Mouse (Mus musculus): ENCODE measurements around the gene Shb. TPM values are rescaled to one million over a fixed set of nuclear protein-coding genes. Genes with fewer than 3 reads are reported as not detected.
"Not testable (repeated sequence)": the region's sequence is repeated elsewhere in the genome, so short reads cannot be mapped to it uniquely, and the experiment has no call there.

Shb gene
- total RNA-seq, 2 experiments from 2014 or later: 23.0 to 25.6 TPM

GRCm38 (mm10) chr4:45404086-45404485 lies 128.2 kb downstream of the Shb start:
- no peak for DNase-seq
- intact Hi-C loops (cut with DNase I): no loop called here

DNA sequence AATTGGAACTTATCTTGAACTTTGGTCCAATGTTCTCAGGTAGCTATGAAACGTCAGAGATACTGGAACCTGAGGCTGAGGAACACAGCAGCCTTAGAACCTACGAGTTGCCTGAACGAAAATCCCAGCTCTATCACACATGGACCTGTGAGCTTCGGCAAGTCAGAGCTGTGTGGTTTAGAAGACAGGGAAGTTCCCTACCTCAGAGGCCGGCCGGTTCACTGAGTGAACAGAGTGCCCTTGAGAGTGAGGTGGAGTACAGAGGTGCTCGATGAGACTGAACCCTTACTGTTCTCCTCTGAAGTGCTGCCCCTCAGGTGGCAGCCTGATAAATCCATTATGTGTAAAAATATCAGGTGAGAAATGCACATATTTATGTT lies 128.8 kb downstream of the Shb start:
- intact Hi-C loops (cut with DNase I): no loop called here
- no peak for DNase-seq

- intact Hi-C loops (cut with DNase I): no loop called here
- DNase-seq: no peak
These were observed 129.3 kb downstream of the Shb start for GRCm38 (mm10) chr4:45402878-45403498.

DNA sequence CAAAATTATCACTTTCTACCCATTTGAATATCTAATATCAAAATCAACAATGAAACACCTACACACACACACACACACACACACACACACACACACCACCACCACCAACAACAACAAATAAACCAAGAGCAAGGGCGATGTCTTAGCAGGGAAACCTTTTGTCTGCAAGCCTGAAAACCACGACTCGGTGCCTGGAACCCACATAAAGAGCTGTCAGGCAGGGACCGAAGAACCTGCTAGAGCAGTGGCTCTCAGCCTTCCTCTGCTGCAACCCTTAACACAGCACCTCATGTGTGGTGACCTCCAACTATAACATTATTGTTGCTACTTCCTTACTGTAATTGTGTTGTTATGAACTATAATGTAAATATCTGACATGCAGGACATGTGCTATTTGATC lies 130.0 kb downstream of the Shb start:
- no peak for DNase-seq
- intact Hi-C loops (cut with DNase I): no loop called here

GRCm38 (mm10) chr4:45399421-45400210 lies 132.7 kb downstream of the Shb start:
- intact Hi-C loops (cut with DNase I): no loop called here
- DNase-seq: no peak

DNA sequence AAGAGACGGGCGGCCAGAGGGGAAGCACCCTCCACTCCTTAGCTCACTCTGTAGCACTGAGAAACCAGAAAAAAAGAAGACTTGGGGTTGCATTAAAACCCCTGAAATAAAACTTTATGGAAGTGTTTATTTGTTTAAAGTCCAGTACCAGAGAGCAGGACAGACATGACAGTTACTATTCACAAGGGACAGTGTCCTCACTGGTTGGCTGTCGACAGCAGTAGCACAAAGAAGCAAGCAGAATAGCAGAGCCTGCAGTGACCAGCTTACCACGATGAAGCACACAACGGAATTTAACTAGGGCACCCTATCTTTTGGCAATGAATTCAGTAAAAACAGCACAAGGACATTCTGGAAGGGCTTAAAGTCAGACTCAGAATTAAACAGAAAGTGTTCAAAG lies 134.0 kb downstream of the Shb start:
- intact Hi-C loops (cut with DNase I); DNase-seq: not testable (repeated sequence)

DNA sequence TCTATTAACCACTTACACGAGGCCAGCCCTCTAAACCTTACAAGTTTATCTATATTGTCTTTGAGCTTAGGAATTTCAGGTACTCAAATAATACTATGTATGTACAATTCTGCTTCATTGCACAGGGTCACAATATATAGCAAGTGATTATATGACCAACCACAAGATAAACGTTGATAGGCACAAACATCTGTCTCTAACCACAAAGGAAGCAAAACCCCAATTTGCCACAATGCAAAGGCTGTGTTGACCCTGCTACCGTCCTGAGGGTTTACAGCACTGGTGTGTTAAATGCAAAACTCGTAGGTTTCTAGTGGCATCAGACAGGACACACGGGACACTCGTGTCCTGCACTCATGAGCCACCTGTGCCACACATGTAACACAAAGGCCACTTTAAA lies 136.1 kb downstream of the Shb start:
- intact Hi-C loops (cut with DNase I); DNase-seq: not testable (repeated sequence)

GRCm38 (mm10) chr4:45393658-45394057 lies 138.6 kb downstream of the Shb start:
- intact Hi-C loops (cut with DNase I): no loop called here
- no peak for DNase-seq

DNA sequence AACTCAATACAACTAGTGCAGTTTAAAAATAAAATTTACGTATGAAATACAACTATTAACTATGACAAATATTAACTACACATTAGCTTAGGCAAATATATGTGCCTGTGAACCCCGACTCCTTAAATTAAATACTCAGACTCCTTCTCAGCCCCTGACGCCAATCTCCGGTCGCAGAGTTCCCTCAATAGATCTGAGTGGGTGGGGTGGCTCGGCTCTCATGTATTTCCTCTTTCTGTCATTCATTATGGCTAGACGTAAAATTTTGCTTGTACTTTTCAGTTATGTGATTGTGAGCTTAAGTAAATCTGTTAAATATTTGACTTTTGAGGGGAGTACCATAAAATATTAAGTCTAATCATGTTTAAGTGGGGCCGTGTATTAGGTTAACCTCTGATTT lies 139.3 kb downstream of the Shb start:
- intact Hi-C loops (cut with DNase I): no loop called here
- DNase-seq: no peak

GRCm38 (mm10) chr4:45392572-45392971 lies 139.7 kb downstream of the Shb start:
- intact Hi-C loops (cut with DNase I): no loop called here
- DNase-seq: no peak

GRCm38 (mm10) chr4:45392099-45392498 lies 140.2 kb downstream of the Shb start:
- DNase-seq: no peak
- intact Hi-C loops (cut with DNase I): no loop called here

DNA sequence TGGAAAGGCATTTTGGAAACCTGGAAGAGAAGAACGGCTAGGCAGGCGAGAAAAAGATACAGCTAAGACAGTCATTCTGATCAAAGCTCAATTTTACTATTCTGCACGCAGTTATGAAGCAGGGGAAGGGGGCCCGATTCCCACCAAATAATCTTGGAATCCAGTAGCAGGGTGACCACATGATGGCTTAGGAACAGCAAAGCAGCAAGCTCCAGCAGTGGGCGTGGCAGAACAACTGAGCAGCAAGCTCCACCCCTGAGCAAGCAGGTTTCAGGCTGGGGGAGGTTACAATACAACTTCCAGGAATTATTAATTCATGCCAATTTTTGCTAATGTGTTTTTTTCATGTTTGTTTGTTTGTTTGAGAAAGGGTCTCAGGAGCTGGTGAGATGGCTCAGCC lies 145.0 kb downstream of the Shb start:
- DNase-seq; intact Hi-C loops (cut with DNase I): not testable (repeated sequence)

GRCm38 (mm10) chr4:45382133-45382532 lies 150.1 kb downstream of the Shb start:
- intact Hi-C loops (cut with DNase I); DNase-seq: not testable (repeated sequence)

GRCm38 (mm10) chr4:45380903-45381580 lies 151.2 kb downstream of the Shb start:
- DNase-seq; intact Hi-C loops (cut with DNase I): not testable (repeated sequence)

DNA sequence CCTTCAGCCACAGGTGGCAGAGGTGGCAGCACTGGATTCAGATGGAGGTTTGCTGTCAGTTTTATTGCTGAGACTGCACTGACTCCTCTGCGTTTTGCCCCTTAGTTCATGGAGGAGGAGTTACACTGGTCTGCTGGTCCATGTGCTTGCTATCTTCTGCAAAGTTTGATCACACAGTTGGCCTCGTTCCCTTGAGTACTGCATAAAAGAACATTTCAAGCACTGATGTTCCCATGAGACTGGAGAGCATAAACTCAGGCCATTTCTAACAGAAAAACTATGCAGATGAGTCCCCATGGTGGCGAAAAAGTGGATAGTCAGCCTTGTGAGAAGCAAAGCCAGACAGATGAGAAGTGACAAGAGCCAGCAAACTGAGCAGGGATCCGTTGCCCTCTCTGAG lies 155.7 kb downstream of the Shb start:
- no peak for DNase-seq
- intact Hi-C loops (cut with DNase I): no loop called here

DNA sequence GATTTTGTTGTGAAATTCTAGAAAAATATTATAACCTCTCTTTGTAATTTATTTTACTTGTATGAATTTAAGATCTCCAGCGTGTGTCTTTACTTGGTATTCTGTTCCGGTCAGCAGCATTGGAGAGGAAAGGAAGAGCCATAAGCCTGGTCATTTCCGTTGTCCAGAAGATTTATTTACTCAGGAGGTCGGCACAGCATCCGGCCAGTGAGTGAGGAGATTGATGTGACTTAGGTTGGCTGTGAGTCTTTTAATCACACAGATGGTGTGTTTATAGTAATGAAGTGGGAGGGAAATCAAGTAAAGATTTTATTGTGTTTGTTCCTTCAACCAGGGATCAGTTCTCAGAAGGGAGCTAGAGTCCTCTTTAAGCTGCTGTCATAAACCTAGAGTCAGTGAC lies 157.4 kb downstream of the Shb start:
- intact Hi-C loops (cut with DNase I): no loop called here
- DNase-seq: no peak

Small RNAs within 50 kb of the gene (microRNA-seq; reads per million reads assigned to microRNA genes)
- gene Gm22518: not detected
- gene Gm25692: not detected

Other genes with a start within 250 kb of the Shb start
- gene Trmt10b, start 235.3 kb downstream of the Shb start, total RNA-seq (2021): 10 to 100 TPM; 16.8 to 23.2 TPM
- 10 to 100 TPM; 22.4 to 22.8 TPM for gene Dcaf10, start 190.4 kb downstream of the Shb start, total RNA-seq (2021)
- gene Exosc3, start 189.7 kb downstream of the Shb start, total RNA-seq (2021): 10 to 100 TPM; 13.4 to 13.7 TPM
- gene Slc25a51, start 123.7 kb downstream of the Shb start, total RNA-seq (2021): 100 to 1,000 TPM; 113 to 116 TPM